Mouse (Mus musculus) cerebellum, adult 11 months (tissue): ENCODE measurements at regions not wholly inside any gene's neighbourhood (a gene's known extent, or its start where the extent isn't known, plus 50 kb on each side); places are given as distances from the start of the nearest gene placed in this dataset.

Source experiments
- DNase-seq: peaks from one replicate; pipeline ENCODE4 v3.0.0; 2022

DNA sequence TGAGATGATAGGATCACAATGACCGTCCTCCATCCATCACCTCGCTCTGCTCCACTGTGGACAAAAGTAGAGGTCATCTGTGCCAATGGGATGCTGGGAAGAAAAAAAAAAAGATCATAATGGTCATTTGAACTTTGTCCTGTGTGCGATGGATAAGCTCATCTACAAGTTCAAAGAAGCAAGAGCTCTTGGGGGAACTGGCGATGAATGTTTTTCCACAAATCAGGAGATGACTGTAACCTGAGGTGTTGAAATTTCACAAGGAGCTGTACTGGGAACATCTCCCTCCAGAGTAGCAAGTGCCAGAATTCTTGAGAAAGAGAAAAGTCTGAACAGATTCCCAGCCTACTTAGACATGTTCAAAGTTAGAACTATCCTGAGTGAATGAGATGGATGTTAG lies 287.0 kb downstream of the Tns3 start:
- no peak for DNase-seq

DNA sequence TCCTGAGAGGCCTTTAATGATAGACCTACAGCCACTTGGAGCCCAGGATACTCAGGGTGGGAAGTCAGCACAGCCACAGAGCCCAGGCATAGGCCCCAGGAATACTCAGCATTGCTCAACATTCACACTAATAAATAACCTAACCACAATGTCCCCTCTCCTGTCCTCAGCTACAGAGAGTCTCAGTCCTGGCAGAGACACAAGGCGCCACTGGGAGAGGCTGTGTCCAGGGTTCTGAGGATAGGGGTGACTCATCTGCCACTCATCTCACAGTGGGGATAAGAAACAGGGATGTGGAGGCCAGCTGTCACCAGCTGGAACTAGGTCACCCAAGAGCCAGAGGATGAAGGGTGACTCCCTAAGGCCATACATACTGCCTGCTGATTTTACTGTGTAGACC lies 298.8 kb downstream of the Tns3 start:
- DNase-seq = no peak

DNA sequence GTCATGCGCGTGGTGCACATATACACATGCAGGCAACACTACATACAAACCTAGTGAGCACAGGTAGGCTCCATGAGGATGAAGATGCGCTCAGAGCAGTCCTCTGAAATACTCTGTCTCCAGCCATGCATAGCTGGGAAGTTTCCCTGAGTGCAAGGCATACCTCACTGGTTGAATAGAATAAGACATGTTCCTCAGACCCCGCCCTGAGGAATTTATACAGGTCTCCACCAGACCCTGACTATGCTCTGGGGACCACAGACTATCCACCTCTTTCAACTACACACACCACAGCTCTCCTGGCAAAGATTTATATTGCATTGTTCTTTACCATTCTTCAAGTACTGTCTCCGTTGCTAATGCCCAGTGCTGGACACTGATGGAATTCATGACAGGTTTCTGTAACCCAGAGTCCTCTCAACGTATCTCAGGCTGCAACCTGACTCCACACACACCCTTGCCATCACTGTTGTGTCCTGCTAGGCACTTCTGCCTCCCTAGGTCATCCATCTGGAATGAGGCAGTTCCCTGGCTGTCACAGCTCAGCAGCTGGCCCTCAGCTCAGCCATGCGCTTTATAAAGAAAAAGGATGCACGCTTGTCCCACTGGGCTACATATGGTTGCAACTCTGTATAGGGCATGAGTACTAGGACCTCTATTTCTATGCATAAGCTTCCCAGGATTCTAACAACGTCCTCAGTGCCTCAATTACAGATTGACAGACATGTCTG lies 299.5 kb downstream of the Tns3 start:
- DNase-seq = no peak

DNA sequence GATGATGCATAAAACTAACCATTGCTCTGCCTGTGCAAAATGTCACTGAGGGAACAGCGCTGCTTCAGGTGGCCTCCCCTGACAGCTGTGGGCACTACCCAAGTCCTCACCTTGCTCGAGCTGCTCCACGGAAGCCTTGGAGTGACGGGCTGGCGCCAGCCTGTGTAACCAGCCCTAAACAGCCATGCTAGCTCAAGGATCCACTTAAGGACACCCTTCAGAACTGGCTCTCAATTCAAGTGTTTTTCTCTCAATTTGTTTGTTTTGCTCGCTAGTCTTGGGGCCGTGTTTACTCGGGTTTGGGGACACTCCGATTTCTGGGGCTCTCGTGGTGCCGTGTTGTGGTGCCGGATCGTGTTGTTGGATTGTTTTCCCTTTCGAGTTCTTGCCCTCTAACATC lies 319.4 kb downstream of the Tns3 start:
- no peak for DNase-seq

DNA sequence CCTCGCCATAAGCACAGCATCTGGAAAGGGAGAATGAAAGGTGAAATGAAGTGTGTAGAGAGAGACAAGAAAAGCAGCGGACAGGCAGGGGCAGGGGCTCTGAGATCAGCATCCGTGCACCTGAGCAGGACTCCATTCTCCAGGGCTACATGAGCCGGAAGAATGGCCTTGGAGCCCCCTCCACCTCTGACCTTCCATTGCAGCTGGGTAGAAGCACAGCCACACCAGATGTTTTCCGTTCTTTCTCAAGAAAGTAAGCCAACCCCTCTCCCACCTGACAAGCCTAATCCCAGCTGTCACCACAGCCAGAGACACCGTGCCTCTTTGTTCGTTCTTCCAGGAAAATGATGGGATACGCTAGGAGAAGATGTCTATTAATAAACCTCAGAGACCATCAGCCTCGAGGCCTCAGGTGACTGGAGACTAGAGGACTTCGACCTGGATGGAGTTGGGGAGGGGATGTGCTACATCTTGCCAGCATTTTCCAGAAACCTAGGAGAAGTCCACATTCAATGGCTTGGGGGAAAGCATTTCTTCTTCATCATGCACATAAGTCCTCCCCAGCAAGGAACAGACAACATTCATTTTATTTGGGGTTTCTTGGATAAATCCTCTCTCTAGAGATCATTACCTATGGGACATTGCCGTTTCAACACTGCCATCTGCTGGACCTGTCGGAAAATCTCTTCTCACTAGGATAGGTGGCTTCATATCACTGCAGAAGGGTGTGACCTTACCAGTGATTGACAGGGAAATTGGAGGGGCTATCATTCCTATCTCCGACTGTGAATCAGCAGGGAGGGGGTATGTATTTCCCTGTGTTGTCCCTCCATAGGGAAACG lies 361.8 kb downstream of the Tns3 start:
- DNase-seq = peak; percentile 14

DNA sequence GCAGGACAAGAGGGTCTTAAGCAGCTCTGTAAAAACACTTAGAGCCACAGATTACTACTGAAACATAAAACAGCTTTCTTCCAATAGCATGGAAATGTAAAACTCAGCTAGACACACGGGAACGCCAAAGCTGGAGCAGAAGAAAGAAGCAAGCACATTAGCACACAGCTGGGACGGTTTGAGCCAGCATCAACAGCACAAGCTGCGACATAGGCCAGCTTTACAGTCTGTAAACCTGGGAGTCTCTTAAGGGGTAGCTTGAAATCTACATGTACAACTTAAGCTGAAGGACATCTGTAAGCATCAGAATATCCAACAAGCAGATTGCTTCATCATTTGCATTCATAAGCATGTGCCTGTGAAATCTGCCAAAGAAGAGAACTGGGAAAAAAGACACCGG lies 366.9 kb downstream of the Tns3 start:
- DNase-seq = no peak

DNA sequence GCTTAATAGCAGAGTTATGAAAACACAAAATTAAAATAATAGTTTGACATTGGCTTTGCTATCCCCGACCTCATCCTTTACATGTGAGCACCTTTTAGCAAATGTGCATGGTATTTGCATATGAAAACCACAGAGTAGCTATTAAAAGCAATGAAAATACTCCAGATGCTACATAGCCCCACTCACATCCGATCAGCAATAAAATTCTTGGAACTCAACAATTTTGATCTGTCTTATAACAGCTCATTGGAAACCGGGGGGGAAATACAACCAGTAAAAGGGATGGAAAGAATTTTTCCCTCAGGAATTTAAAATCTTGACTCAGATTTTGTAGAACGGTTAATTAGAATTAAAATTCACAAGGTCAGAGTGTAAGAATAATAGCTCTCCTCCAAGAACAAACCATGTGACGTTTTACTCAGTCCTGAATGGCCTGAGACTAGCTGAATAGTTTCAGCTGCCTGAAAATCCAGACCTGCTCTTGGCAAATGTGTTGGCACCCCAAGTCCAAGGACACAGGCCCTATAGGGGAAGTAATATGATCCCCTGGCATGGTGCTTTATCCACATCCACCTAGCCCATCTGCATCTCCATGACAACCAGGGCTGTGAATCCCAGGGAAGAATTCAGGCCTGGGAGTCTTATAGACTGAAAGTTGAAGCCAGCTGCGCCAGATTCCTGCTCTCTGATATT lies 370.9 kb downstream of the Tns3 start:
- DNase-seq = no peak

DNA sequence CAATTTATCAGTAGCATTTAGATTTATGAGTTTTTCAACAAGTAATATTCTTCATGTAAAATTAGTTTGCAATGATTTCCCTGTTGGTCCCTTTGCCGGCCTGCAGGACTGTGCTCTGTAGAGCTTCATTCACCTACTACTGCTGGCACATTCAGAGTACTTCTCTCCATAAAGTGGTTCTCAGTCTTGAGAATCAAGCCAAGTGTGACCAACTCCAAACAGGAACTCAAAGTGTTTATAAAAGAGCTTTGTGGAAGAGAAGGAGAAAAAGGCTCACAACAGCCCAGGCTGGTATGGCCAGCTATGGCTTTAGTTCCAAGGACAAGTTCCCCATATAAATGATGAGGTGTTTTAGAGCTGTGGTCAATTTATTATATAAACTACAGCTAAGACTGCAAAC lies 379.1 kb downstream of the Tns3 start:
- no peak for DNase-seq

DNA sequence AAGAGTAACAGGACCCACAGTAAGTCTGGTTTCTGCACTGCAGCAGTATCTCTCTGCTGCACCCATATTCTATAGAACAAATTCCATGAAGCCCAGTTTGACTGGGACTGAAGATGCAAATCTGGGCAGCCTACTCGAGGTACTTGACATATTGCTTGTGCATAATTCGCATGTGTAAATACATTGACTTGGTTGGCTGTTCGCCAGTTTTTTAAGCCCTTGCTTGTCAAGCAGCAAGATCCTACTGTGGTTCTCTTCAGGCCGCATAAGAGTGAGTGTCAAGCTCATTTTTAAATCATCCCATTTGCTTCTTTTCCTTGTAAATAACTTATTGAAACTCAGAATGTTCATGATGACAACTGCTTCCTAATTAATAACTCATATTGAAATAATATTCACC lies 389.1 kb downstream of the Tns3 start:
- DNase-seq = no peak

DNA sequence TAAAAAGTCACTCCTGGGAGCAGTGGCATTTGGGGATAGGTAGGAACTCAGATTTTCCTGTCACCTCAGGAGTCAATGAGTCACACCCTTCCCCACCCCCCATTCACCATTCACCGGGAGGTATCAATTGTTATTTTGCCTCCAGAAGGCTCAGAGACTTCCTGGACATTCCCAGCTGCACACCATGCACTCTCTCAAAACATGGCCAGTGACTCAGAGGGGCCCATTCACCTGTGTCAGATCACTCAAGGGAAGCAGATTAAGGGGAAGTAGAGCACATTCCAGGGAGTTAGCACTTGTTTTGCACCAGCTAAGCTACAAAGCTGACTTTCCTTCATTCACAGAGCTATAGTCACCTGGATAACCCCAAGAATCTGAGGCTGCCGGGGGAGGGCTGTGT lies 395.2 kb downstream of the Tns3 start:
- DNase-seq = no peak

DNA sequence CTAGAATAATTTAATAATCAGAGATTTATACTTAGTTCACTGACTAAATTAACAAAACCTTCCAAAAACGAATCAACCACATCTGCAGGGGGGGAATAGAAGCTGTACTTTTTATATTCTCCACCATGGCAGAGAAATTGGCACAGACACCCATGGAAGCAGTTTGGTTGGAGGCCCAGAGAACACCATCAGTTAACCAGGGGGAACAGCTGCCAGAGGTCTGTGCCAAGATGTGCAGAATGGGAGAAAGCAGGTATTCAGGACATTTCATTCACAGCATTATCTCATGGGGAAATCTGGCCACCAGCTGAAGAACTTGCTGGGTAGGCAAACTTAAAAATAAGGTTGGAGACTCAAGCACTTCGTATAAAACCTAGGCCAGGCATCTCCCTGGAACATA lies 410.3 kb downstream of the Tns3 start:
- DNase-seq = no peak

DNA sequence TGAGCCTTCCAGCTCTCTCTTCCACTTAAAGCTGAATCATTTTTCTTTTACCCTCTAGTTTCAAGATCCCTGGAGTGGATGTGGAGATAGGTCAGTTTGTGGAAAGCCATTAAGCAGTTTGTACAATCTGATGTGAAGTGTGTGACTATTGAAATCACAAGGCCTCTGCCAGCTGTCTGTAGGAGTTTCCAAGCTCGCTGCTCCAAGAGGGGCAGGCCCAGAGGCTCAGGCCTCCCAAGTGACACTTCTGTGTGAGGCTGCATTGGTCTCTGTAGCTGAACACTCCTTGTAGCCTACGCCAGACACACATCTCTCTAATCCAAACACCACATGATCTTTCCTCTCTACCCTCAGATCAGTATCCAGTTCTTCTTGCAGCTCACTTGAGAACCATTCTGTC lies 413.0 kb downstream of the Tns3 start:
- no peak for DNase-seq

DNA sequence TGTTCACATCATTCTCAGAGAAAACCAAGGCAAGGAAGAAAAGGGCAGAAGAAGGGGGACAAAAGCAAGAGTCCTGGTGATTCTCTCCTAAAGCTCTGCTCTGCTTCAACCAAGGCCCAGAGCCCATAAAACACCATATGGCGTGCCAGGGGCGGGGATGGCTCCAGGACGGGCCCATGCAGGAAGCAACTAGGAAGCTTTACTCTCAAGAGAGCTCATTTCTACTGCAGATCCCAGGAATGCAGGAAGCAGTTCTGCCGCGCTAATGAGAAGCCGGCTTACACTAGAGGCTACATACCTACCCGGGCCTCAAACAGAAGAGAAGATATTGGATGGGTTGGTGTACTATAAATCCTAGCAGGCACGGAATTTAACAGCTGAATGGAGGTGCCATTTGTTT lies 414.9 kb downstream of the Tns3 start:
- no peak for DNase-seq

DNA sequence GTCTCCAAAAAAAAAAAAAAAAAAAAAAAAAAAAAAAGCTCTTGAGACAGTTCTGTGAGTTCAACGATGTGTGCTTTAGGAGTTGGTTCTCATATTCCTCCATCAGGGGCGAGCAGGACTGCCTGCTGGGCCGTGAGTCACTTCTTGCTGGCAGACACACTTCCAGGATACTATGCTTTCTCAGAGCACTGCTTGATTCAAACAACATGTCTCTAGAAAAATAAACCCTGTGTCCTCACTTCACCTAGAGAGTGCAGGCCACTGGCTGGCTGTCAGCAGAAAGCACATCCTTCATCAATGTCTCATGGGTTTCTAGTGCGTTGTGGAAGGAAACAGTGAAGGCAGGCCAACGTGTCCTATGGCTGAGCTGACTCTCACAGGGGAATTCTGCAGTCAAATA lies 416.8 kb downstream of the Tns3 start:
- DNase-seq = no peak

DNA sequence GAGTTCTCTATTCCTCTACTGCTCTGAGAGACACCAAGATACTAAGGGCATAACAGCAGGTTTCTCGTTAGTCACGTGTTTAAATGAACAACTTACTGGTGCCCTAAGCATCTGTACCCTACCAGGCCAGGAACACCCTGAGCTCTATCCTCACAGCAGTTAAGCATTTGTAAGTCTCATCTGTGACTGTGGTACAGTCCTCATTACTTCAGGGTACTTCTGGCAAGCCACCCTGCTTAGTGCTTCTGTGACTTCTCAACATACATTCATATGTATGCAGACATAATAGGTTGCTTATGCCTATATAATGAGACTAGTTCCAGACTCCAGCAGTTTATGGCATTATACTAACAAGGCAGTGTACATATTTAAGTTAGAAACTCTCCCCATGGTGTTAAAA lies 417.3 kb downstream of the Tns3 start:
- DNase-seq = no peak

DNA sequence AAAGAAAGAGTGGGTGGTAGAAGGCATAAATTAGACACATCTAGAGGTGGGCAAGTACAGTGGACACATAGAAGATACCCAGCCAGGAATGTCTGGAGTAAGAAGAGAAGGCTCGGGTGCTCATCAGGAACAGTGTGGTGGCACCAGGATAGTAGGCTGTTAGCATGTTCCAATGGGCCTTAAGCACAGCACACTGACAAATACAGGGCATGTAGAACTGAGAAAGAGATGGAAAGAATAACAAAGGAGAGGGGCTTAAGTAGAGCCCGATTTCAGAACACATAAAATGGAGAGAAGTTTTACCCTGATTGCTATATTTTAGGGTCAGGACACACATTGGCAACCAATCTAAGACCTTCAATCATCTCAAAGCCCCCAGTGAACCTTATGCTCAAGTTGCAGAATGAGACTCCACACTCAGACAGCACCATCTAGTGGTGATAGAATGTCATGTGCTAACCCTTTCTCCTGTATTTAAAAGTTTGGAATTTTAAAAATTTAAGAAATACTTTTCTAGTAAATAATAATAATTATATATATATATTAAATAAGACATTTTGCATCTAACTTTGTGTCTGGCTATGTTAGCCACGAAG lies 418.8 kb downstream of the Tns3 start:
- no peak for DNase-seq

DNA sequence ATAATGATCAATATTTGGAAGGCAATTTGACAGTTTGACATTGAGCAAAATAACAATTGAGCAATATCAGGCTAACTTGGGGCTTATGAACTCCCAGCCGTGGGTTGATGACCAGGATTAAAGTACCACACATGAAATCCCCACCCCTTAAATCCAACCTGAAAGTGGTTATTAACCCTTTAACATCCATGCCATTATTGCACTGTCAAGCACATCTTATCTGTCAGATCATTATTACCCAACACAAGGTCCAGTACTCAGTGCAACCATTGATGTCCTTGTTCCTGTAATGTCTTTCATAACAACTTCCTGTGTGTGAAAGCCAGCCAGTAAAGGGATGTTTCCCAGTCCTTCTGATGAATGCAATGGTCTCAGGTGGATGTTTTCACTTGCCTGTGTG lies 425.8 kb downstream of the Tns3 start:
- DNase-seq = no peak

DNA sequence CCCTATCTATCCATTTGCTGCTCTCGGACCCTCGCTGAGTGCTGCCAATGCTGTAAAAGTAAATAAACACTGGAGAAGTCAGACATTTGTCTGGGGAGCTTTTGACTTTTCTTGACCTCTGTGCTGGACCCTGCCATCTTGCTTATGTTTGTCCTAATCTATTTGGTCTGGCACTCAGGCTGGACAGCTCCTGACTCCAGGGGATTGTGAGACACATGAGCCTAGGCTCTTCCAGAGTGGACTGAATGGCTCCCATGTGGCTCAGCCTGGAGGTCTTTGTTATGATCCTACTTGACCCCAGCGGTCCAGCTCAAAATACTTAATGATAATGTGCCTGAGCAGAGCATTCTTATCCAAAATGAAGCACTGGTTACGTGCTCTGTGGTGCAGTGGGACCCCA lies 426.8 kb downstream of the Tns3 start:
- no peak for DNase-seq

DNA sequence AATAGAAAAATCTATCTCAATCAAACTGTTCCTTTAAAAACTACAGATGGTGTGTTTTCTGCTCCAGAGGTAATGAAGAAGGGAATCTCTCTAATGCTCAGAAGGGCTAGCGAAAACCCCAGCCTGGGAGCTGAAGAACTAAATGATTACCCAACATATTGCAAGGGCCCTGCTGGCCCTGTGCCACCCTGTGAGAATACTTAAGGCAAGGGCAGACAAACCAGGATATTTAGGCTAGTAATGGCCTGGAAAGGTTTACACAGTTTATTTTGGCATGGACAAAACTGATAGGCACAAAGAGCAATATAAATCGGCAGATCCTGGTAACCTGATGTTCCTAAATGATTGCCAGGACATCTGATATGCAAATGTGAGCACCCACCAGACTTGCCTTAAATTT lies 428.3 kb downstream of the Tns3 start:
- DNase-seq = no peak

DNA sequence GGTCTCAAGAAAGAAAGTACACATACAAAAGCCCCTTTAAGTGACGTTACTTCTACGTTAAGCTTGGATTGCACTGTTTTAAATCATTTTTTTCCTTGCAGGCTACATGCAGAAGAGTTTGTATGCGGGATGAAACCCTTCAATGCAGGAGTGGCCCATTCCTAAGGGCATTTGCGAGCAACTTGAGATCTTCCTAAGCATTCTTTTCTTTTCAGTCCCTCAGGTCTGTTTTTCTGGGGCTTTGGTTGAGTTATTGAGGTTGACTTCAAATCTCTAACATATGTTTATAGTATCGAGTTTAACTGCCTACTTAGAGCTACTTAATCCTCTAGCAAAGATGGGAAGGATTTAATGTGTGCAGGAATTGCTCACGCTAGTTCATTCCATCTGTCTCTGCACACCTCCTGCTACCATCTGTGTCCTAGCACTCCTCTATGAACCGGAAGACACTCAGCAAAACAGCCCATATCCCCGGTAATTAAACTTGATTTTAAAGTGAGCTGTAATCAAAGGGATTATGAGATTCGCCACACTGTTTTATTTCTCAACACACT lies 431.6 kb downstream of the Tns3 start:
- no peak for DNase-seq

DNA sequence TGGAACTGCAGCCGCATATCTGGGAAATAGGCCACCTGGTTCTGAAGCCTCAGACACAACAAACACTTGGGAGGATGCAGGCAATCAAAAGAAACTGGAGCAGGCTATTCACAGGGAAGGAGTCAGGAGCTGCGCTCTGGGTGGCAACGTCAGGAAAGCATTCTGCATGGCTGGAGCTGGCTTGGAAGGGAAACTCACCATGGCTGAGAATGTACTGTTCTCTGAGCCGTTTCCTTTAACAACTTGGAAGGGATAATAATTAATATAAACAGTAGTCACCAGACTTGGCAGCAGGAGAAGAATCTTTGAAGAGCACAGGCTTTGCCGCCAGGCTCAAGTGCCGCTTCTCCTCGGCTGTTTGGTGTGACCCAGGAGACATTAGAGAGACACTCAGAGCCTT lies 434.5 kb downstream of the Tns3 start:
- DNase-seq = no peak

DNA sequence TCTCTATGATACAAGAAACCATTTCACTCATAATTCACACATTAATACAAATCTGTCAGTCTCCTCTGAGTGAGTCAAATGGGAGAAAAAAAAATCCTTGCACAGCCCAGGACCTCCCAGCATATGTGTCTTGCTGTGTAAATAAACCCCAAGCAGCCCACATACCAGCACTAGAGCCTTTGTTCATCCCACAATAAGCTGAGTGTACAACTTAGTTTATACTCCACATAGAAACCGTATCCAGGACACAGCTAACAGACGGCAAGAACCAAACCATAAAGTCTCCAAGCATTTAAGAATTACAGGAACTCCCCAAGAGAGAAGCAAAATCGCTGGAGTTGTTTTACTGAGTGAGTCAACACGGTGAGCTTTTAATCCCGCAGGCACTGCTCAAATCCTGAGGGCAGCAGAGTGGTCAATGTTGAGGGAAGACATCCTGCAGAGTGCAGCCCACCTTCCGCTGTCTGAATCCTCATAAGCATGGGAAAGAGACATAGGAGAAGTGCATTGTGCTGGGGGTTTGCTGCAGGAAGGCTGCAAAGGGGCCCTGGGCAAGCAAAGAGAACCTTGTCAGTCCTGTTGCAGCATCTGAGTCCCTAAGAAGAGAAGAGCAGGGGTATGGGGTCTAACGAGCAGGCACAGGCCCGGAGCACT lies 436.4 kb downstream of the Tns3 start:
- no peak for DNase-seq

DNA sequence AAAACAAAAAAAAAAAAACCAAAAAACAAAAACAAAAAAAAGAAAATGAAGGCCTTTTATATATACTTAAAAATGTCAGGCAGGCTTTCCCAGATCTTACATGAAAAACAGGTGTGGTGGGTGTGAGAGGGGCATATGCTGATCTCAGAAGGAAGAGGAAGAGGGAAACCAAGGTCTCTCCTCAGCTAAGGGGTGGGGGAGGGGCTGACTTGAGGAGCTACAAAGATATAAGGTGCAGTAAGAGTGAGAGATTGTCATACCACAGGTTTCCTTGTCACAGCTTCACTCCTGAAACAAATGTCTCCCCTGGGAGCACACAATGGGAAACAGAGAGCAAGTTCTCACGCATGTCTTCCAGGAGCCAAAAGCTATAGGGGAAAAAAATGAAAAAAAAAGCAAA lies 440.0 kb downstream of the Tns3 start:
- no peak for DNase-seq
